Mouse (Mus musculus): ENCODE measurements around the gene Zfp599.

Gene Zfp599

DNA sequence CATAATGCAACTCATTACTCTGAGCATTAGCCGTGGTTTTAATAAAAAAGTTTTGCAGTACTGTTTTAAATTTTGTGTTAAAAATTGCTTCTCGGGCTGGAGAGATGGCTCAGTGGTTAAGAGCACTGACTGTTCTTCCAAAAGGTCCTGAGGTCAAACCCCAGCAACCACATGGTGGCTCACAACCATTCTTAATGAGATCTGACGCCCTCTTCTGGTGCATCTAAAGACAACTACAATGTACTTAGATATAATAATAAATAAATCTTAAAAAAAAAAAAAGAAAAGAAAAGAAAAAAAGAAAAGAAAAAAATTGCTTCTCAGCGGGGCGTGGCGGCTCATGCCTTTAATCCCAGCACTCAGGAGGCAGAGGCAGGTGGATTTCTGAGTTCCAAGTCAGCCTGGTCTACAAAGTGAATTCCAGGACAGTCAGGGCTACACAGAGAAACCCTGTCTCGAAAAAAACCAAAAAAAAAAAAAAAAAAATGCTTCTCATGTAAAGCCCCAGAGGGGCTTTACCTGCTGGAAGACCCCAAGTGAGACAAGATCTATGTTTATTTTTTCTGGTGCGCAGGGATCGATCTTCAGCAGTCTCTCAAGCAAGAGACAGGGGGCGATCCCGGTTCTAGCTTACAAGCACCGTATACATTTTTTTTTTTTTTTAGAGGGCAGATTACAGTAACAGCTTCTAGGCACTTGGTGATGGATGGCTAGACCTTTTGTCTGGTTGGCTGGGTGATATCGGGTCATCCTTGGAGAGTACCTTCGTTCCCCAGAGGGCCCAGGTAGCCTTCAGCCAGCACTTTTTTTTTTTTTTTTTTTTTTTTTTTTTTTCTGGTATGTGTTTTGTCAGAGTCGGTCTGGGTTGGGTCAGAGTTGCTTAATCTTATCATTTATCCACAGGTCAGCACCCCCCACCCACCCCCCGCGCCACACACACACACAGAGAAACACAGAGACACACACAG is 34.9 kb downstream of the Zfp599 start:
- in situ Hi-C loops (cut with MboI, MseI): loop anchor here (10.0 kb wide), 1 partner anchor 1190 kb away; the partner anchor contains the start of gene Icam5

DNA sequence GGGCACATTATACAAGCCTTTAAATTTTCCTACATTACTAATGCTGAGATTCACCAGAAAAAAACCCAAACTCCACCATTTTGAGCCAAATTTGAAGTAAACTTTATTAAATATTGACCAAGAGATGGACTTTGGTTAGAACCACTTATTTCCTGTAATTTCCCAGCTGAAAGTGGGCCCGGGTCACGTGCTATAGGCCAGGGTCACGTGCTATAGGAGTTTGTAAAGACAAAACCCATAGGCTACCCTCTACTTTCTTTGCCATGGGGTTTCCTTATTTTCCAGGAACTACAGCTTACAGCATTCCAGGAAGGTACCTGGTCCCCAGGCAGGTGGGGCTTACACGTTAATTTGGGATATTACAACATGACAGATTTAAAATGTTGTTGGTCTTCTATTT is 35.6 kb downstream of the Zfp599 start:
- in situ Hi-C loops (cut with MboI, MseI): loop anchor here (10.0 kb wide), 1 partner anchor 1189 kb away; the partner anchor contains the start of gene Icam5

DNA sequence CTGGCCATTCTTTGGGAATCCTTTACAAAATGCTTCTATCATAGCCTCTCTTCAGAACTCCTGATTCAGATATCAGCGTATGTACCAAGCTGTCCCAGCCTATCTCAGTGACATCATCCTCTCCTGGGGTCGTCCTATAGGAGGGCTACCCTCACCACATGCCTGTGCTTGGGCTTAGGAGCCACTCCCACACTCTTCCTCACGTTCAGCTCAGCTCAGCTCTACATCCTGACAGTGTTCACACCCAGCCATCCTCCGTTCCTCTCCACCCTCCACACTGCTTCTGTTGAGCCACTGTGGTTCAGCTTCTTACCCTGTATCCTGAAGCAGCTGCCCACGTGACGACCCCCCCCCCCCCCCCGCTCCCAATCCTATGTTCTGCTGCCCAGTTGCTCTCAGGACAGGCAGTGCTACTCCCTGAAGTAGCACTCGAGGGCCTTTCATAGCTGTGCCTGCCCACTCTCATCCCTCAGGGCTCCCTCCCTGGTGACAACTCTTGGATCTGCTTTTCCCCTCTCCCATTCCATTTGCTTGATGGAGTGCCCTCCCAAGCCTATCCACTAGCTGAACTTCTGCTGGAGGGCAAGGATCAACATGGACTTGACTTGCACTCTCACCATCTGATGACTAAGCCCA is 41.7 kb downstream of the Zfp599 start:
- in situ Hi-C loops (cut with MboI, MseI): no loop called here

DNA sequence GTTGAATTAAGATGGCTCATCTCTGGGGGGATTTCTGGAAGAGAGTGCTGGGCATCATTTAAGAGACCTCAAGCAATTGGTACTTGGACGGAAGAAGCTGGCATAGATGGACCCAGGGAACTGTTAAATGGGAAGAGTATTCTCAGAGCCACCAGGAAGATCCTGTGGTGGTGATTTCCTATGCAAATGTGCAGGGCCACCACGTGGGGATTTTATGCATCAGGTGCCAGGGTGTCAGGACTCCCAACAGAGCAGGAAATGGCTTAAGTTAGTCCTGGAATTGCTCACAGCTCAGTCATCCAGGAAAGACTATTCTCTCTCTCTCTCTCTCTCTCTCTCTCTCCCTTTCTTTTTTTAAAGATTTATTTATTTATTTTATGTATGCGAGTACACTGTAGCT is 43.0 kb downstream of the Zfp599 start:
- in situ Hi-C loops (cut with MboI, MseI): no loop called here

DNA sequence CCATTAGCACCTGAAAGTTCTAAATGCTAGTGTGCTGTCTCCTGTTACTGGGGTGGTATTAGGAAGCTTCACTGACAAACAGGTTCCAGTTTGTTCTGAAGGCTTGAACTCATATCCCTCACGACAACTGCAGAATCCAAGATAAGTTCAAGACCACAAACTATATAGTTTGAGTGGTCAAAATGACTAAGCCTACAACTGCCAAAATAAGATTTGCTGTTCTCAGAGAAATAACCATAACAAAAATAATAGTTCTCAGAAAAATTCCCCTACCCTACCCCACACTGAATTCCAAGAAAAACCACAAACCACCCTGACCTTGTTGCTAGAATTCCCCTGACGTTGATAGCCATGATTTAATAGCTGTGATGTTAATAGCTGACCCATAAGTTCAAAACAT is 45.1 kb downstream of the Zfp599 start:
- in situ Hi-C loops (cut with MboI, MseI): loop anchor here (5.0 kb wide), 1 partner anchor 42 kb away; no protein-coding TSS in a partner anchor

DNA sequence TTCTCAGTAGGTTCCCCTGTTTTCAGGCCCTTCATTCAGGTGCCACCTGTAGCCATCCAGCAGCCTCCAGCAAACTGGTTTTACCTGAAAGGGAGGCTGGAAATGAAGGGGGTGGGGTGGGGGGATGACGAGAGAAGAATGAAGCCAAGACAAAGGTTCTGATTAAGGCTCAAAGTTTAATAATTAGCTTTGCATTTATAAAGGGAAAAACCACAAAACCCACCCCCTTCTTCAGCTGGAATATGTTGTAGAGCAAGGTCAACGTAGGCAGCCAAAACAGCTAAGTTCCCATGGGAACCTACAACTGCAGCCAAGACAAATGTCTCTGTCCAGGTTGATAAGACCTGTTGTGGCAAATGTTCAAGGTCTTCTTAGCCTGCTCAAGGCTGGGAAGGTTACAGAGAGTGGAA is 45.9 kb downstream of the Zfp599 start:
- in situ Hi-C loops (cut with MboI, MseI): loop anchor here (5.0 kb wide), 1 partner anchor 41 kb away; no protein-coding TSS in a partner anchor
